Mouse (Mus musculus) megakaryocyte-erythroid progenitor cell, adult 5-6 weeks (primary cell): Measurements from ENCODE around the gene Metrn. TPM values are rescaled to one million over a fixed set of nuclear protein-coding genes. Genes with fewer than 3 reads are reported as not detected.

Experiments
- ATAC-seq: replicated peaks from 2 replicates; pipeline ENCODE4 v1.8.0; 2016; ENCODE audit warnings: mild to moderate bottlenecking, inconsistent platforms; ENCODE audit not compliant: severe bottlenecking, poor library complexity, low FRiP score, low TSS enrichment
- total RNA-seq, 2 experiments: library from RNA; stranded (forward) in 1 of 2; stranded (reverse) in 1 of 2; fragments of 200-1000, 215-1000 nt in 1 of 2; fragments of >200 nt in 1 of 2; fragmentation: Nextera tagmentation in 1 of 2; gene quantifications; 2 replicates each; pipeline ENCODE4 v1.2.3; 2014 to 2017

The Metrn gene
- total RNA-seq, 2 experiments from 2014 or later: 15.5 to 20.6 TPM

DNA sequence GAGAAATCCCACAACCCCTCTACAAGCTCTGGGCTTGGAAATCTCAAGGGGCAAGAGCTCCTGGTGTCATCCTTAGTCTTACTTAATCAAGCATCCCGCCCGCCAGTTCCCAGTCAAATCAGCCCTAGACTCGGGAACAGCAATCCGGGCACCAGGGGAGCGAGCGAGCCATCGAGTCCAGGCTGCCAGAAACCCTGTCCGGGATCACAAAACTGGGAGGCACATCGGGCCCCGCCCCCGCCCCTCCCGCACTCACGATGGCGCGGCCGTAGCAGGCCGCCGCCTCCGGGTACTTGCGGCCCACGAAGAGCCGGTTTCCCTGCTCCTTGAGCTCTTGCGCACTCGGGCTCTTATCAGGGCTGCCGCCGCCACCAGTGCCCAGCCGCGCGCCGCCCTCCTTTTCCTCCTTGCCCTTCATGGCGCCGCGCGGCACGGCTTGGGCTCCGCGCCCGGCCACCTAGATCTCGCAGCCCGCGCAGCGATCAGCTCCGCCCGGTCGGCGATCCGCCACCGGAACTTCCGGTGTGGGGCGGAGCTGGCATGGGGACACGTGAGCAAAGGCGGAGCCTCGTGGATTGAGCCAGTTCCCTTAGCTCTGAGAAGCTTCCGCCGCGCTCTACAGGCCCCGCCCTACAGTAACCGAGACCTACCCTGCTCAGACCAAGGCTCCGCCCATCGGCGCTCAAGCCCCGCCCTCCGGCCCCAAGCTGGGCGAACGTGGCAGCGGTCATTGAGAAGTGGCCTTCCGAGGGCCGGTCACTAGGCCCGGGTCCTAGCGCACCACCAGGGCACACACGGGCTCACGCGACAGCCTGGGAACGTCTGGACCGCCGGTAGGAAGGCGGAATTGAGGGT is 35.7 kb upstream of the Metrn start:
- peak; percentile 72 for ATAC-seq

DNA sequence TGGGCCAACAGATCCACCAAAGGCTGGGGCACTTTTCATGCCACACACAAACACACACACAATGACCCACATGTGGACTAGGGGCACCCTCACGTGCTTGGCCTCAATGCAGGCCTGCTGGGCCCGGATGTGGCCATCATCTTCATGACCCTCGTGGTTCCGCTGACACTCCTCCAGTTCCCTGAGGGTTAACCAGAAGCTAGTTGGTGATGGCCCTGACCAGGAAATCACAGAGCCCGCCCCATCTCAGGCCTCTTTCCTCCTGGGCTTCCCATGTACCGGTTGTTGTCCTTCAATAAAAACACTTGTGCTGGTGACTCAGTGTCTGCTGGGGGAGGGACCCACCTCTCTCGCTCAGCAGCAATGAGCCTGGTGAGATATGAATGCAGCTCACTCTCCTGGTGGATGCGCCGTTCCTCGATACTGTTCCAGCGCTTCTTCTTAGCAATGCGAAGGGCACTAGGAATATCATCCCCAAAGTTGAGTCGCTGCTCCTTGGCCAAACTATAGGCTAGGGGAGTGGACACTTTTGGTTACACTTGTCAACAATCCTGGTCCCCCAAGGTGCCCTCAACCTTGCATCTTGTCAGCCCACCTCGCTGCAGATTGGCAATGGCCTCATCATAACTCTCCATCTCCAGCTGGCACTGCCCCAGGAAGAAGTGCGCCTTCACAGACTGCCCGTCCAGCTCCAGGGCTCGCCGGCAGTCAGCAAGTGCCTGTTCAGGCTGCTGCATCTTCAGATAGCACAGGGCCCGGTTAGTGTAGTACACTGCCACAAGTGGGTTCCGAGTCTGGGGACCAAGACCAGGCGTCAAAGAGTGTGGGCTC is 34.7 kb upstream of the Metrn start:
- no peak for ATAC-seq

DNA sequence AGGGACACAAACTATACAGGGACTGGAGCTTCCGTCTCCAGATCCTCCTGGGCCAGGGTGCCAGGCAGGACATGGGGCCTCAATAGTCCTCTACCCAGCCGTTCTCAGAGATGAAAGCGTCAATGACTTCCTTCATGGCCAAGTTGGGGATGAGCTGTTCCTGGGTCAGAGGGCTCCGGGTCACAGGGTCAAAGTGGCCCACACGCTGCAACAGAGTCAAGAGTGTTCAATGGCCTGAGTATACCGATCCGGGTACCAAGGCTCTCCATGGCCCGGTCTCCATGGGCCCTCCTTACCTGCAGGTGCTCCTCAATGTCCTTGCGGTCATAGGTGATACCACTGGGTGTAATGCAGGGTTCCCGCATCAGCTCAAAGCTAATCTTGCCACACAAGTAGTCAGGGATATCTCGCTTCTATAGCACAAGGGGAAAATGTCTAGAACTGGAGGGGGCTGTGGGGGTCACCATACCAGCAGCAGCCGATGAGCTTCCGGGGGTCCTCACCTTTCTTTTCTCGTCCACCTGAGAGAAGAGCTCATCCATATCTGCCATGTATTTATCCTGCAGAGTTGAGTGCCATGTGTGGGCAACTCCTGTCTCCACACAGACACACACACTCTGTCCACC is 34.0 kb upstream of the Metrn start:
- ATAC-seq: no peak

DNA sequence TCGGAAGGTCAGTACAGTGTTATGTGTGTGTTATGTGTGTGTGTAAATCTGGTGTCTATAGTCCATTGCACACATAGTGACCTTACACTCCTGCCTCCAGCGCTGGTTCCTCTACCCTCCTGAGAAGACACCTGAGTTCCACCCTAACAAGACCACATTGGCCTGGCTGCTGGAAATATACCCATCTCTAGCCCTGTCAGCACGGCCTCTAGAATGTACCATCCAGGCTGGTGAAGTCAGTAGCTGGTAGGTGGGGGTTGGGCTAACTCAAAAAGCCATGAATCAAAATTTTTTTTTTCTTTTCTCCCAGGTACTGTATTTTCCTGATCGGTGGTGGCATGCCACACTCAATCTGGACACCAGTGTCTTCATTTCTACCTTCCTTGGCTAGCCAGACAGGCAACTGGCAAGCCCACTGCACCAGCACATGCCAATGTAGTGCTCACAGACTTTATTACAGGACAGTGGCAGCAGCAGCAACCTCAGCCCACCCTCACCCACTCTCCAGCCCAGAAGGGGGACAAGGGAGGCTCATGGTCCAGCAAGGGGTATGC is 33.3 kb upstream of the Metrn start:
- ATAC-seq: no peak

DNA sequence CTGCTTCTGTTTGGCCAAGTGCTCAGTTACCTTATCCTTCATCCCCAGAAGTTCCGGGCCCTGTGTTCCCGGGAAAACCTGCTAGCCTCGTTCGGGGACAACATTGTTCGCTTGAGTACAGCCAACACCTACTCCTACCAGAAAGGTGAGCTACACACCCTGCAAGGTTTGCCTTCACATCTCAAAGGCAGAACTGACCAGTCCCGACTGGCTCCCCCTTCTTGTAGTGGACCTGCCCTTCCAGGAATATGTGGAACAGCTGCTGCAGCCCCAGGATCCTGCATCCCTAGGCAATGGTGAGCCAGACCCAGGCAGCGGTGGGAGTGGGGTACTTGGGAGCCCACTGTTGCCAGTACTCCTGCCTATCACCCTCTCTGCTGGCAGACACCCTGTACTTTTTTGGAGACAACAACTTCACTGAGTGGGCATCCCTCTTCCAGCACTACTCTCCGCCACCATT is 32.7 kb upstream of the Metrn start:
- no peak for ATAC-seq

DNA sequence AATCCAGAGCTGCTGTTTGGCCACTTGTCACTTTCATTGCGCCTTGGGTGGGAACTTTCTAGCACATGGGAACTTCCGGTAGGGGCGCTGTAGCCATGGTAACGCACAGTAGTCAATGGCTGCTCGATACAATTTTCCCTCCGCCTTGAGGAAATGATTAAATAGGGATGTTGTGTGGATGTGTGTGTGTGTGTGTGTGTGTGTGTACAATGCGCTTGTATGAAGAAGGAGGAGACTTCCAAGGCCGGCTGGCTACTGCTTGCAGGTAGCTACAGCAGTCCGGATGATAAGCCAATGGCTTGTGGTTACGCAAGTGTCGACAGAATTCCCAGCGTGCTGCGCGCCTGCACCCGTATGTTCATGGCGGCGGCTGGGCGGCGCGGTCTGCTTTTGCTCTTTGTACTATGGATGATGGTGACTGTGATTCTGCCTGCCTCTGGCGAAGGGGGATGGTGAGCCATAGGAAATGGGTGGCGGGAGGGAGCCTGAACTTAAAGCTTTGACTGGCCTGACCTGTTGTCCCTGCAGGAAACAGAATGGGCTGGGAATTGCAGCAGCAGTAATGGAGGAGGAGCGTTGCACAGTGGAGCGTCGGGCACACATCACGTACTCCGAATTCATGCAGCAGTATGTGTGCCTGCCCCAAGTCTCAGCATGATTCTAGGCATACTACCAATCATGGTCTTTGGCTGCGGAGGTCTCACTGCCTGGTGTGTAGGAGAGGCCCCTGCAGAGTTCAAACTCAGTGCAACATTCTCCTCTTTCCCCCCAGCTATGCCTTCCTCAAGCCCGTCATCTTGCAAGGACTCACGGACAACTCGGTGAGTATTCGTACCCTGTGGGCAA is 32.0 kb upstream of the Metrn start, which contains the start of gene Jmjd8:
Gene Jmjd8 (plus strand): TSS at position 156 of the 846 bp plus-strand sequence.
- ATAC-seq: peak; percentile 41

DNA sequence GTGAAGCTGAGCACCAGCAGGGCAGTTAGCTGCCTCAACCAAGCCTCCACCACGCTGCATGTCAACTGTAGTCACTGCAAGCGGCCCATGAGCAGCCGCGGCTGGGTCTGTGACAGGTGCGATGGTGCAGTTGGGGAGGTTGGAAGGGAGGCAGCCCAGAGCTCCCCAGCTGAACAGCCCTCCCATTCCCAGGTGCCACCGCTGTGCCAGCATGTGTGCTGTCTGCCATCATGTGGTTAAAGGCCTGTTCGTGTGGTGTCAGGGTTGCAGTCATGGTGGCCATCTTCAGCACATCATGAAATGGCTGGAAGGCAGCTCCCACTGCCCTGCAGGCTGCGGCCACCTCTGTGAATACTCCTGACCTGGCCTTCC is 31.3 kb upstream of the Metrn start:
- no peak for ATAC-seq

DNA sequence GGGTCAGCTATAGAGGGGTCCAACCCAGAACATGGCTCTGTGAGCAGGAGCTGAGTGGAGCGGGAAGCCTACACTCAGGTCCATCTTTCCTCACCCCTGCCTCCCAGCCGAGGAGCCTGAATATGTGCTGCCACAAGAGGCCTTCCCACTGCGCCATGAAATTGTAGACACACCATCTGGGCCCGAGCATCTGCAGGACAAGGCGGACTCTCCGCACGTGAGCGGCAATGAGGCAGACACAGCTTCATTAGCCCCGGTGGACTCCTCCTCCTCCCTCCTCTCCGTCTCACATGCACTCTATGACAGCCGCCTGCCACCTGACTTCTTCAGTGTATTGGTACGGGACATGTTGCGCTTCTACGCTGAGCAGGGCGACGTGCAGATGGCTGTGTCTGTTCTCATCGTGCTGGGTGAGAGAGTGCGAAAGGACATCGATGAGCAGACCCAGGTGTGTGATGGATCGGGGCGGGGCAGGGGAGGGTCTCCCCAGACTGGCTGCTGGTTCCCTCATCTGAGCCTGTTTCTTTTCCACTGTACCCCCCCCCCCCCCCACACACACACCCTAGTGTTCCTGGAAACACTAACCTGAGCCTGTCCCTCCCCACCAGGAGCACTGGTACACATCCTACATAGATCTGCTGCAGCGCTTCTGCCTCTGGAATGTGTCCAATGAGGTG is 30.7 kb upstream of the Metrn start:
- ATAC-seq: no peak

DNA sequence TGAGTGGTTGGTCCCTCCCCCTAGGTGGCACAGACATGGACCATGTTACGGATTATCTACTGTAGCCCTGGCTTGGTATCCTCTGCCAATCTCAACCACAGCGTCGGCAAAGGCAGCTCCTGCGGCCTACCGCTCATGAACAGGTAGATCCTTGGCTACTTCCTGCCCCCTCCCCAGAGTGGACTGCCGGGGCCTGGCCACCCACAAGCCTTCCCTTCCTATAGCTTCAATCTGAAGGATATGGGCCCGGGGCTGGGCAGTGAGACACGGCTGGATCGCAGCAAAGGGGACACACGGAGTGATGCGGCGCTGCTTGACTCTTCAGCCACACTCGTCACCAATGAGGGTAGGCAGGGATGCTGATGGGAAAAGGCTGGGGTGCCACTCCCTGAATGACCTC is 30.1 kb upstream of the Metrn start:
- ATAC-seq: no peak

DNA sequence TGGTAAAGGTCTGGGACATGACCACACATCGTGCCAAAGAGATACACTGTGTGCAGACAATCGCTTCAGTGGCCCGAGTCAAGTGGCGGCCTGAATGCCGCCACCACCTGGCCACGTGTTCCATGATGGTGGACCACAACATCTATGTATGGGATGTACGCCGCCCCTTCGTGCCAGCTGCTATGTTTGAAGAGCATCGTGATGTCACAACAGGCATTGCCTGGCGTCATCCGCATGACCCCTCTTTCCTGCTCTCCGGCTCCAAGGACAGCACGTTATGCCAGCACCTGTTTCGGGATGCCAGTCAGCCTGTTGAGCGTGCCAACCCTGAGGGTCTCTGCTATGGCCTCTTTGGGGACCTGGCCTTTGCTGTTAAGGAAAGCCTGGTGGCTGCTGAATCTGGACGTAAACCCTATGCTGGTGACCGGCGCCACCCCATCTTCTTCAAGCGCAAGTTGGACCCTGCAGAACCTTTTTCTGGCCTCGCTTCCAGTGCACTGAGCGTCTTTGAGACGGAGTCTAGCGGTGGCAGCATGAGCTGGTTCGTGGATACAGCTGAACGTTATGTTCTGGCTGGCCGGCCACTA is 29.1 kb upstream of the Metrn start:
- no peak for ATAC-seq

DNA sequence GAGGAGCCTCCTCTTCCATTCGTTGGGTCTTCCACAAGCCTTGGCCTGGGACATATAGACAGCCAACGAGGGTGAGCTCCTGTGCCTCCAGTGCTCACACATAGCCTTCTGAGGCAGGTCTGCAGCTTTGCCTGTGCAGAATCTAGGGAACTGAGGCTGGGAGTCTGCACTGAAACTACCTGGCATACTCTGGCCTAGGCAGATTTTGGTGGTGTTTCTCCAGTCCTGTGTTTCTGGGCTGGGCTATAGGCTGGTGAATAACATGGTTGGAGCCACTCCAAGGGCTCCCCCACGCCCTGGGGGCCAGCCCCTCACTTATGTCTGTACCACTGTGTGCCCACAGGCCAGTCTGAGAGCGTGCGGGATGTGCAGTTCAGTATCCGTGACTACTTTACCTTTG is 28.4 kb upstream of the Metrn start:
- ATAC-seq: no peak

DNA sequence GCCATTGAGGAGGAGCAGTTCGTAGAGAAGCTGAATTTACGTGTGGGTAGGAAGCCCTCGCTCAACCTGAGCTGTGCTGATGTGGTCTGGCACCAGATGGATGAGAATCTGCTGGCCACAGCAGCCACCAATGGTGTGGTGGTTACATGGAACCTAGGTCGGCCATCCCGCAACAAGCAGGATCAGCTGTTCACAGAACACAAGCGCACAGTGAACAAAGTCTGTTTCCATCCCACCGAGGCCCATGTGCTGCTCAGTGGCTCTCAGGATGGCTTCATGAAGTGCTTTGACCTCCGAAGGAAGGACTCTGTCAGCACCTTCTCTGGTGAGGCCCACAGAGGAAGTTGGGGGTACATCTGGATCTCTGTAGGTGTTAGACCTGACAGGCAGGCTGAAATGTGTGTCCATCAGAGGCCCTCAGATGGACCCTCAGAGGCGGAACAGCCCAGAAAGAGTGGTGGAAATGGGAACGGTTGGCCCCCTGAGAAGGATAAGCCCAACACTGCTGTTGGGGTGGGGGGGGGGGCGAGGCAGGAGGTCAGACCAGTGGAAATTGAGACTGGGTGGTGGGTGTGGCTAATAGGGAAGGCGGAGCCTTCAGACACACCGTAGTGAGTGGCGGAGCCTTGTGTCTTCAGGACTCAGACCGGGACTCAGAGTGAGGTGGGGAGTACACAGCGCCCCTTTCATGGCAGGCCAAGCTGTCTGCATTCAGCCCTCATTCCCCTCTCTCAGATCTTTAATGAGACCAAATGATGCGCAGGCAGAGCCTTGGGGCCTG is 27.6 kb upstream of the Metrn start:
- no peak for ATAC-seq

DNA sequence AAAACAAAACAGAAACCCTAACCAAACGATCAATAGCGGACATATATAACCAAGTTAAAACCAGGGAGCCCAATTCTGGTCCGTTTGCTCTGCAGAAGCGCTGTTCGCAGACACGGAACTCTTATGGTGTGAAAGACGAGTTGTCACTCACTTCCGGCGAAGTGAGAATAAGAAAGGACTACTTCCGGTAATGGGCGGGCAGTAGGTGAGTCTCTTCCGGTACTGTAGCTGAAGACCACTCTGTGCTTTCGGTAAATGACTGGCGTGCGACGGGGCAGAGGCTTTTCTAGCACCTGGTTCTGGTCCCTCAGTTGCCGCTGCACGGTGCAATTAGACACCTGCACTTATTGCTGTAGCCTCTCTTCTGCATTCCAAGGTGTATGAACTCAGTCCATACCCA is 26.5 kb upstream of the Metrn start, which contains the start of gene Wdr24:
Gene Wdr24 (plus strand): TSS at position 176 of the 400 bp plus-strand sequence.
- ATAC-seq: peak; percentile 72

DNA sequence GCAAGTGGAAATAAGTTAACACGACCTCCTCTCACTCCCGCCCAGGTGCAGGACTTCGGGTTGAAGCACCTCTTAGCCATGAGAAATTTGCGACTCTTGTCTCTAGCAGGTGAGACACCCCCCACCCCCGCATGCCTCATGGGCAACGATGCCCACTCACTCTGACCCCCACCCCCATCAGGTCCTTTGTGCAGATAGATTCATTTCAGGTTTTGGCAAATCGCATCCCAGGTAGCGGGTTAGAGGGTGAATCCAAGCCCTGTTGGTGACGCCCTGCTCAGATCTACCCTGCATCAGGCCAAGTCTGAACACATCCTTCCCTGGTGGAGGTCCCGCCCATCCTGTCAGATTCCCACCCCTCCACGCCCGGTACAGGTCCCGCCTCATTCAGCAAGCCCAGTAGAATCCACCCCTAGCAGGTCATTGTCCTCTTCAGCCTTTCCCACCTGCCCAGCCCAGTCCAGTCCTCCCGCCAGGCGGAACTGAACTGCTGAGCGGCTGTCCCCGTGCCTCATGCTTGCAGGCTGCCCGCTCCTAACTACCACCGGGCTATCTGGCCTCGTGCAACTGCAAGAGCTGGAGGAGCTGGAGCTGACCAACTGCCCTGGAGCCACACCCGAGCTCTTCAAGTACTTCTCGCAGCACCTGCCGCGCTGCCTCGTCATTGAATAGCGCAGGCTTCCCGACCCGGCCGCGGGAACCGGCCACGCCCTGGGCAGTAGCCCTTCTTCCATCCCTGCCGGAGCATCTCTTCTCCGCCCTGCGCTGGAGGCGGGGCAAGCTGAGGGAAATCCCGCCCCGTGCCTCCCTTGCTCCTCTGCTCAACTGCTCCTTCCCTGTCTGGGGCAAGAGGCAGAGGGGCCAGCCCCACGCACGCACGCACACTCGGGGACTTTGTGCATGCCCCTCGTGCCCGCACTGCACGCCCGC is 22.2 kb upstream of the Metrn start:
- ATAC-seq: 0 out of 2 replicates have a peak, but pooled peaks have one; percentile 23

DNA sequence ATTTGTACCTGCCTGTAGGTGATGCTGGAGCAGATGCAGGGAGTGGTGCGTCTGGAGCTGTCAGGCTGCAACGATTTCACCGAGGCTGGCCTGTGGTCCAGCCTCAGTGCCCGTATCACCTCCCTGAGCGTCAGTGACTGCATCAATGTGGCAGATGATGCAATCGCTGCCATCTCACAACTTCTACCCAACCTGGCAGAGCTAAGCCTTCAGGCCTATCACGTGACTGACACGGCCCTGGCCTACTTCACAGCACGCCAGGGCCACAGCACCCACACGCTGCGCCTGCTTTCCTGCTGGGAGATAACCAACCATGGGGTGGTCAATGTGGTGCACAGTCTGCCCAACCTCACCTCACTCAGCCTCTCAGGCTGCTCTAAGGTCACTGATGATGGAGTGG is 20.7 kb upstream of the Metrn start:
- no peak for ATAC-seq

DNA sequence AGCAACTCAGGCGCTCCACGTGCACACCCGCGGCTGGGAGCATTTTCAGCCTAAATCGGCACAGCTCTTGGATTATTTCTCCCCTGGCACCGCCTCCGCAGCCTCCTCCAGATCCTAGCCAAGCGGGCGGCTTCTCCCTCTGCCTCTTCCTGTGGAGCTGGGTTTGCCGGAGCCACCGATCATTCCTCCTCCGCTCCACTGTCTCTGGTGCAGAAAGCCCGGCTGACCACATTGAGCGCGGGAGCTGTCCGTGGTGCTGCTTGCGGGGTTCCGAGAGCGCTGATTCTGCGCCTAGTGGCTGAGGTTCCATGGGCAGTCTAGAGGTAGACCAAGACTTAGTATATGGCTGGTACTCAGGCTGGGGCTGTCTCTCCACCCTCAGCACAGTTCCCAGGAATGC is 16.5 kb upstream of the Metrn start:
- peak; percentile 69 for ATAC-seq
